Mouse (Mus musculus): ENCODE measurements around the gene 1700061G19Rik.

- TF ChIP-seq POLR2A (IDR thresholded peaks at IDR 0.05; ENCODE audit: low read depth, low read length) (no peak), CTCF (IDR thresholded peaks at IDR 0.05; ENCODE audit: extremely low read depth, insufficient read depth, insufficient read length, insufficient replicate concordance) (no peak)
These were observed 14.7 kb downstream of the 1700061G19Rik start for GRCm38 (mm10) chr17:56890018-56890417.

Data from spleen, adult 2 months (tissue).